Mouse (Mus musculus): ENCODE measurements around the gene Bud23. TPM values are rescaled to one million over a fixed set of nuclear protein-coding genes. Genes with fewer than 3 reads are reported as not detected.

Bud23 gene
- polyA plus RNA-seq, 1 experiment from 2014 or later: 74.4 TPM

- no peak for ATAC-seq
- no peak overlapping the region for H3K4me3 ChIP-seq (ENCODE audit: low read depth, low read length)
- peaks cover 11% of the 10 kb centered on the region for H3K27me3 ChIP-seq (ENCODE audit: control insufficient read depth, insufficient read depth, low read depth, low read length)
- H3K9me3 ChIP-seq (replicated peaks; ENCODE audit: control insufficient read depth, low read length, poor library complexity, severe bottlenecking): no peaks in the 10 kb centered on the region
- H3K36me3 ChIP-seq (ENCODE audit: control insufficient read depth, insufficient read depth, low read length): no peaks in the 10 kb centered on the region
- no peak overlapping the region for H3K4me2 ChIP-seq (ENCODE audit: low read length)
- no peaks in the 10 kb centered on the region for H3K4me1 ChIP-seq (ENCODE audit: control insufficient read depth, insufficient read depth, low read length)
- 76% methylated on average over 1 of the region's 1 CpGs for WGBS
- no peak overlapping the region for H3K9ac ChIP-seq (ENCODE audit: low read depth, low read length)
- no peak overlapping the region for H3K27ac ChIP-seq (ENCODE audit: low read length)
These were observed 36.2 kb upstream of the Bud23 start for GRCm38 (mm10) chr5:135100981-135101380.

- H3K4me2 ChIP-seq (ENCODE audit: low read length): no peak within 1 kb of the TSS
- 0 out of 2 replicates have a peak within 1 kb of the TSS, but pooled peaks have one; percentile 12 for H3K9ac ChIP-seq (ENCODE audit: low read depth, low read length)
- no peaks in the 10 kb centered on the region for H3K4me1 ChIP-seq (ENCODE audit: control insufficient read depth, insufficient read depth, low read length)
- WGBS: 3% methylated on average over 38 of the region's 39 CpGs
- peaks cover 30% of the 10 kb centered on the region for H3K27me3 ChIP-seq (ENCODE audit: control insufficient read depth, insufficient read depth, low read depth, low read length)
- H3K36me3 ChIP-seq (ENCODE audit: control insufficient read depth, insufficient read depth, low read length): no peaks in the 10 kb centered on the region
- H3K9me3 ChIP-seq (replicated peaks; ENCODE audit: control insufficient read depth, low read length, poor library complexity, severe bottlenecking): no peaks in the 10 kb centered on the region
- H3K4me3 ChIP-seq (ENCODE audit: low read depth, low read length): no peak within 1 kb of the TSS
- no peak within 1 kb of the TSS for H3K27ac ChIP-seq (ENCODE audit: low read length)
- no peak for ATAC-seq
These were observed 24.9 kb upstream of the Bud23 start, which contains the start of gene Mlxipl for GRCm38 (mm10) chr5:135089653-135090052. Mlxipl (plus strand) TSS chr5:135089890.

- Histone ChIP-seq H3K9ac (ENCODE audit: low read depth, low read length) (no peak overlapping the region), H3K27ac (ENCODE audit: low read length) (no peak overlapping the region), H3K27me3 (ENCODE audit: control insufficient read depth, insufficient read depth, low read depth, low read length) (peaks cover 27% of the 10 kb centered on the region), H3K4me3 (ENCODE audit: low read depth, low read length) (no peak overlapping the region), H3K9me3 (replicated peaks; ENCODE audit: control insufficient read depth, low read length, poor library complexity, severe bottlenecking) (no peaks in the 10 kb centered on the region), H3K4me1 (ENCODE audit: control insufficient read depth, insufficient read depth, low read length) (no peaks in the 10 kb centered on the region), H3K4me2 (ENCODE audit: low read length) (no peak overlapping the region), H3K36me3 (ENCODE audit: control insufficient read depth, insufficient read depth, low read length) (no peaks in the 10 kb centered on the region)
- ATAC-seq: no peak
- 78% methylated on average over 4 of the region's 4 CpGs for WGBS
These were observed 22.1 kb upstream of the Bud23 start for GRCm38 (mm10) chr5:135086871-135087270.

GRCm38 (mm10) chr5:135080539-135080938 is 15.8 kb upstream of the Bud23 start:
- Histone ChIP-seq H3K36me3 (ENCODE audit: control insufficient read depth, insufficient read depth, low read length) (no peaks in the 10 kb centered on the region), H3K9ac (ENCODE audit: low read depth, low read length) (no peak overlapping the region), H3K27me3 (ENCODE audit: control insufficient read depth, insufficient read depth, low read depth, low read length) (no peaks in the 10 kb centered on the region), H3K9me3 (replicated peaks; ENCODE audit: control insufficient read depth, low read length, poor library complexity, severe bottlenecking) (no peaks in the 10 kb centered on the region), H3K27ac (ENCODE audit: low read length) (no peak overlapping the region), H3K4me2 (ENCODE audit: low read length) (no peak overlapping the region), H3K4me1 (ENCODE audit: control insufficient read depth, insufficient read depth, low read length) (peaks cover 6% of the 10 kb centered on the region), H3K4me3 (ENCODE audit: low read depth, low read length) (no peak overlapping the region)
- WGBS: 88% methylated on average over 5 of the region's 5 CpGs
- ATAC-seq: no peak

GRCm38 (mm10) chr5:135079578-135079977 is 14.8 kb upstream of the Bud23 start:
- WGBS: 95% methylated on average over 2 of the region's 2 CpGs
- Histone ChIP-seq H3K27ac (ENCODE audit: low read length) (no peak overlapping the region), H3K36me3 (ENCODE audit: control insufficient read depth, insufficient read depth, low read length) (no peaks in the 10 kb centered on the region), H3K4me2 (ENCODE audit: low read length) (no peak overlapping the region), H3K4me3 (ENCODE audit: low read depth, low read length) (no peak overlapping the region), H3K4me1 (ENCODE audit: control insufficient read depth, insufficient read depth, low read length) (peaks cover 6% of the 10 kb centered on the region), H3K9me3 (replicated peaks; ENCODE audit: control insufficient read depth, low read length, poor library complexity, severe bottlenecking) (no peaks in the 10 kb centered on the region), H3K27me3 (ENCODE audit: control insufficient read depth, insufficient read depth, low read depth, low read length) (no peaks in the 10 kb centered on the region), H3K9ac (ENCODE audit: low read depth, low read length) (no peak overlapping the region)
- ATAC-seq: no peak

GRCm38 (mm10) chr5:135078482-135078810 is 13.7 kb upstream of the Bud23 start:
- under 1% methylated on average over 11 of the region's 11 CpGs for WGBS
- ATAC-seq: peak; percentile 61; the same call in 1 of the 2 replicates
- H3K27ac ChIP-seq (ENCODE audit: low read length): peak overlapping the region; percentile 95
- H3K4me1 ChIP-seq (ENCODE audit: control insufficient read depth, insufficient read depth, low read length): peaks cover 6% of the 10 kb centered on the region
- peak overlapping the region; percentile 68 for H3K4me2 ChIP-seq (ENCODE audit: low read length)
- no peaks in the 10 kb centered on the region for H3K27me3 ChIP-seq (ENCODE audit: control insufficient read depth, insufficient read depth, low read depth, low read length)
- H3K36me3 ChIP-seq (ENCODE audit: control insufficient read depth, insufficient read depth, low read length): no peaks in the 10 kb centered on the region; the same call in 1 of the 2 replicates
- peak overlapping the region; percentile 97 for H3K4me3 ChIP-seq (ENCODE audit: low read depth, low read length)
- H3K9ac ChIP-seq (ENCODE audit: low read depth, low read length): peak overlapping the region; percentile 100
- no peaks in the 10 kb centered on the region for H3K9me3 ChIP-seq (replicated peaks; ENCODE audit: control insufficient read depth, low read length, poor library complexity, severe bottlenecking)

GRCm38 (mm10) chr5:135077564-135078481 is 13.1 kb upstream of the Bud23 start, which contains the start of gene Vps37d:
Vps37d (minus strand) TSS chr5:135078266.
- Histone ChIP-seq H3K27ac (ENCODE audit: low read length) (peak within 1 kb of the TSS; percentile 95), H3K4me1 (ENCODE audit: control insufficient read depth, insufficient read depth, low read length) (peaks cover 6% of the 10 kb centered on the region), H3K9me3 (replicated peaks; ENCODE audit: control insufficient read depth, low read length, poor library complexity, severe bottlenecking) (no peaks in the 10 kb centered on the region), H3K36me3 (ENCODE audit: control insufficient read depth, insufficient read depth, low read length) (no peaks in the 10 kb centered on the region; the same call in 1 of the 2 replicates), H3K4me3 (ENCODE audit: low read depth, low read length) (peak within 1 kb of the TSS; percentile 97), H3K9ac (ENCODE audit: low read depth, low read length) (peak within 1 kb of the TSS; percentile 100), H3K4me2 (ENCODE audit: low read length) (peak within 1 kb of the TSS; percentile 68), H3K27me3 (ENCODE audit: control insufficient read depth, insufficient read depth, low read depth, low read length) (no peaks in the 10 kb centered on the region)
- WGBS: under 1% methylated on average over 73 of the region's 83 CpGs
- ATAC-seq: peak; percentile 77

- no peaks in the 10 kb centered on the region for H3K27me3 ChIP-seq (ENCODE audit: control insufficient read depth, insufficient read depth, low read depth, low read length)
- peak; percentile 57 for ATAC-seq
These were observed 12.3 kb upstream of the Bud23 start for GRCm38 (mm10) chr5:135076931-135077505.

GRCm38 (mm10) chr5:135076368-135076767 is 11.6 kb upstream of the Bud23 start:
- Histone ChIP-seq H3K9ac (ENCODE audit: low read depth, low read length) (peak overlapping the region; percentile 100), H3K27ac (ENCODE audit: low read length) (peak overlapping the region; percentile 95), H3K36me3 (ENCODE audit: control insufficient read depth, insufficient read depth, low read length) (peaks cover 5% of the 10 kb centered on the region), H3K27me3 (ENCODE audit: control insufficient read depth, insufficient read depth, low read depth, low read length) (no peaks in the 10 kb centered on the region), H3K4me3 (ENCODE audit: low read depth, low read length) (peak overlapping the region; percentile 97), H3K4me1 (ENCODE audit: control insufficient read depth, insufficient read depth, low read length) (peaks cover 6% of the 10 kb centered on the region), H3K4me2 (ENCODE audit: low read length) (peak overlapping the region; percentile 68), H3K9me3 (replicated peaks; ENCODE audit: control insufficient read depth, low read length, poor library complexity, severe bottlenecking) (no peaks in the 10 kb centered on the region)
- no peak for ATAC-seq
- WGBS: 89% methylated on average over 14 of the region's 14 CpGs

More at GRCm38 (mm10) chr5:135076931-135077505, 12.3 kb upstream of the Bud23 start:
- peak overlapping the region; percentile 100 for H3K9ac ChIP-seq (ENCODE audit: low read depth, low read length)
- peak overlapping the region; percentile 95 for H3K27ac ChIP-seq (ENCODE audit: low read length)
- peaks cover 5% of the 10 kb centered on the region; the same call in 1 of the 2 replicates for H3K36me3 ChIP-seq (ENCODE audit: control insufficient read depth, insufficient read depth, low read length)
- peak overlapping the region; percentile 97 for H3K4me3 ChIP-seq (ENCODE audit: low read depth, low read length)
- H3K4me1 ChIP-seq (ENCODE audit: control insufficient read depth, insufficient read depth, low read length): peaks cover 6% of the 10 kb centered on the region
- H3K4me2 ChIP-seq (ENCODE audit: low read length): peak overlapping the region; percentile 68
- H3K9me3 ChIP-seq (replicated peaks; ENCODE audit: control insufficient read depth, low read length, poor library complexity, severe bottlenecking): no peaks in the 10 kb centered on the region
- 16% methylated on average over 14 of the region's 14 CpGs for WGBS
